Mouse (Mus musculus) limb, embryonic 15.5 days (tissue): ENCODE data around the gene Olfr461. TPM values are rescaled to one million over a fixed set of nuclear protein-coding genes. Genes with fewer than 3 reads are reported as not detected.
"Not testable (repeated sequence)": the region's sequence is repeated elsewhere in the genome, so short reads cannot be mapped to it uniquely, and the experiment has no call there.

Source experiments
- ATAC-seq: fragments of 200-750 bp; cut with Nextera tagmentation; 2 replicates; pipeline ENCODE4 v1.8.0; 2017; ENCODE audit warnings: low read depth, moderate TSS enrichment; ENCODE audit not compliant: insufficient number of reproducible peaks, low FRiP score, low TSS enrichment
- H3K27ac ChIP-seq: fragments of 300-500 bp; sonication (generic); 2 replicates; pipeline ENCODE4 v1.5.1; 2015; ENCODE audit warnings: moderate library complexity, mild to moderate bottlenecking, inconsistent platforms
- H3K27me3 ChIP-seq: fragments of 300-500 bp; sonication (generic); 2 replicates; pipeline ENCODE4 v1.6.1; 2015; ENCODE audit warnings: inconsistent platforms
- H3K36me3 ChIP-seq: fragments of 300-500 bp; sonication (generic); 2 replicates; pipeline ENCODE4 v1.6.1; 2015; ENCODE audit warnings: inconsistent platforms
- H3K4me1 ChIP-seq: fragments of 300-500 bp; sonication (generic); 2 replicates; pipeline ENCODE4 v1.6.1; 2015; ENCODE audit warnings: inconsistent platforms
- H3K4me2 ChIP-seq: fragments of 300-500 bp; sonication (generic); 2 replicates; pipeline ENCODE4 v1.6.1; 2015; ENCODE audit warnings: mild to moderate bottlenecking, inconsistent platforms
- H3K4me3 ChIP-seq: fragments of 300-500 bp; sonication (generic); 2 replicates; pipeline ENCODE4 v1.5.1; 2015; ENCODE audit warnings: mild to moderate bottlenecking, inconsistent platforms
- H3K9ac ChIP-seq: fragments of 300-500 bp; sonication (generic); 2 replicates; pipeline ENCODE4 v1.6.1; 2015; ENCODE audit warnings: inconsistent platforms
- H3K9me3 ChIP-seq: fragments of 300-500 bp; sonication (generic); 2 replicates; pipeline ENCODE4 v1.6.1; 2016; ENCODE audit warnings: inconsistent platforms
- WGBS: fragments of 180-500 bp; shearing (Covaris S2); methylation state at CpG from one replicate; pipeline ENCODE4 v1.1.7; 2015; 5-methylcytosine and 5-hydroxymethylcytosine counted together
- polyA plus RNA-seq: library from polyadenylated mRNA; unstranded; fragments of >200 nt; fragmentation: Nextera tagmentation; extraction: Ambion mirVana; gene quantifications from 2 replicates; pipeline ENCODE4 v1.2.1, GENCODE M21; 2015

Gene Olfr461
- 0.05 TPM in 1 of 2 replicates, not detected in the other for polyA plus RNA-seq

- WGBS, result 82% methylated on average over 2 of the region's 2 CpGs
- ATAC-seq, result no peak
Observed at GRCm38 (mm10) chr6:40554950-40555349, at the start of gene Olfr461. TSS of gene Olfr461 (minus strand) at chr6:40555050.

GRCm38 (mm10) chr6:40598546-40598945 is 43.7 kb upstream of the Olfr461 start:
- 27% methylated on average over 4 of the region's 4 CpGs for WGBS
- H3K4me1 ChIP-seq, H3K9me3 ChIP-seq, ATAC-seq, H3K9ac ChIP-seq, H3K4me2 ChIP-seq, H3K27me3 ChIP-seq, H3K36me3 ChIP-seq, H3K27ac ChIP-seq, H3K4me3 ChIP-seq: not testable (repeated sequence)

More at GRCm38 (mm10) chr6:40554950-40555349, at the start of gene Olfr461:
- no peak within 1 kb of the TSS for H3K4me3 ChIP-seq
- no peaks in the 10 kb centered on the region for H3K9me3 ChIP-seq
- H3K36me3 ChIP-seq, result no peaks in the 10 kb centered on the region
- H3K9ac ChIP-seq, result no peak within 1 kb of the TSS
- H3K27me3 ChIP-seq, result no peaks in the 10 kb centered on the region
- H3K4me2 ChIP-seq, result no peak within 1 kb of the TSS
- no peaks in the 10 kb centered on the region for H3K4me1 ChIP-seq
- no peak within 1 kb of the TSS for H3K27ac ChIP-seq

GRCm38 (mm10) chr6:40594804-40595550 is 40.1 kb upstream of the Olfr461 start:
- Histone ChIP-seq H3K4me2 (no peak overlapping the region), H3K9ac (no peak overlapping the region), H3K27ac (no peak overlapping the region), H3K4me3 (no peak overlapping the region), H3K27me3 (no peaks in the 10 kb centered on the region), H3K9me3 (no peaks in the 10 kb centered on the region), H3K4me1 (no peaks in the 10 kb centered on the region), H3K36me3 (no peaks in the 10 kb centered on the region)
- WGBS, result 65% methylated on average over 3 of the region's 3 CpGs
- ATAC-seq, result no peak

- 90% methylated on average over 2 of the region's 2 CpGs for WGBS
- no peak for ATAC-seq
- H3K4me1 ChIP-seq, result no peaks in the 10 kb centered on the region
- H3K27ac ChIP-seq, result no peak overlapping the region
- H3K36me3 ChIP-seq, result no peaks in the 10 kb centered on the region
- no peak overlapping the region for H3K4me2 ChIP-seq
- no peaks in the 10 kb centered on the region for H3K27me3 ChIP-seq
- no peaks in the 10 kb centered on the region for H3K9me3 ChIP-seq
- H3K4me3 ChIP-seq, result no peak overlapping the region
- no peak overlapping the region for H3K9ac ChIP-seq
Observed at GRCm38 (mm10) chr6:40588346-40588745, 33.5 kb upstream of the Olfr461 start.

GRCm38 (mm10) chr6:40585645-40586044 is 30.8 kb upstream of the Olfr461 start, which contains the start of gene Clec5a:
TSS of gene Clec5a (minus strand) at chr6:40585821.
- 79% methylated on average over 5 of the region's 5 CpGs for WGBS
- no peaks in the 10 kb centered on the region for H3K36me3 ChIP-seq

GRCm38 (mm10) chr6:40584336-40584735 is 29.5 kb upstream of the Olfr461 start:
- no peaks in the 10 kb centered on the region for H3K27me3 ChIP-seq
- no peak overlapping the region for H3K4me3 ChIP-seq
- 63% methylated on average over 6 of the region's 6 CpGs for WGBS
- no peaks in the 10 kb centered on the region for H3K4me1 ChIP-seq
- no peaks in the 10 kb centered on the region for H3K36me3 ChIP-seq
- H3K27ac ChIP-seq, result no peak overlapping the region
- H3K4me2 ChIP-seq, result no peak overlapping the region
- no peaks in the 10 kb centered on the region for H3K9me3 ChIP-seq
- ATAC-seq, result no peak
- H3K9ac ChIP-seq, result no peak overlapping the region

More at GRCm38 (mm10) chr6:40585645-40586044, 30.8 kb upstream of the Olfr461 start, which contains the start of gene Clec5a:
- Histone ChIP-seq H3K27ac (no peak within 1 kb of the TSS), H3K9me3 (no peaks in the 10 kb centered on the region), H3K4me2 (no peak within 1 kb of the TSS), H3K4me1 (no peaks in the 10 kb centered on the region), H3K9ac (no peak within 1 kb of the TSS), H3K27me3 (no peaks in the 10 kb centered on the region), H3K4me3 (no peak within 1 kb of the TSS)
- ATAC-seq, result no peak

- Histone ChIP-seq H3K9ac (no peak overlapping the region), H3K9me3 (no peaks in the 10 kb centered on the region), H3K4me2 (no peak overlapping the region), H3K27me3 (no peaks in the 10 kb centered on the region), H3K36me3 (no peaks in the 10 kb centered on the region), H3K27ac (no peak overlapping the region), H3K4me1 (no peaks in the 10 kb centered on the region), H3K4me3 (no peak overlapping the region)
- 67% methylated on average over 1 of the region's 1 CpGs for WGBS
- no peak for ATAC-seq
Observed at GRCm38 (mm10) chr6:40576305-40576704, 21.5 kb upstream of the Olfr461 start.

- ATAC-seq, result no peak
- Histone ChIP-seq H3K27ac (no peak overlapping the region), H3K36me3 (no peaks in the 10 kb centered on the region), H3K4me3 (no peak overlapping the region), H3K9ac (no peak overlapping the region), H3K4me2 (no peak overlapping the region), H3K4me1 (no peaks in the 10 kb centered on the region), H3K27me3 (no peaks in the 10 kb centered on the region), H3K9me3 (no peaks in the 10 kb centered on the region)
- WGBS, result 78% methylated on average over 3 of the region's 3 CpGs
Observed at GRCm38 (mm10) chr6:40573618-40574017, 18.8 kb upstream of the Olfr461 start.

GRCm38 (mm10) chr6:40569187-40569586 is 14.3 kb upstream of the Olfr461 start, which contains the start of gene Olfr460:
TSS of gene Olfr460 (plus strand) at chr6:40569487.
- no peaks in the 10 kb centered on the region for H3K9me3 ChIP-seq
- no peak within 1 kb of the TSS for H3K27ac ChIP-seq
- no peak within 1 kb of the TSS for H3K9ac ChIP-seq
- no peaks in the 10 kb centered on the region for H3K36me3 ChIP-seq
- H3K27me3 ChIP-seq, result no peaks in the 10 kb centered on the region
- no peaks in the 10 kb centered on the region for H3K4me1 ChIP-seq
- no peak within 1 kb of the TSS for H3K4me3 ChIP-seq
- no peak for ATAC-seq
- H3K4me2 ChIP-seq, result no peak within 1 kb of the TSS
- WGBS, result 93% methylated on average over 3 of the region's 3 CpGs

GRCm38 (mm10) chr6:40544690-40545089 is 10.2 kb downstream of the Olfr461 start:
- H3K4me3 ChIP-seq, result no peak overlapping the region
- no peak for ATAC-seq

GRCm38 (mm10) chr6:40519408-40519807 is 35.4 kb downstream of the Olfr461 start, which contains the start of gene Prss37:
TSS of gene Prss37 (minus strand) at chr6:40519508.
- no peaks in the 10 kb centered on the region for H3K9me3 ChIP-seq
- no peak within 1 kb of the TSS for H3K9ac ChIP-seq
- H3K4me2 ChIP-seq, result no peak within 1 kb of the TSS
- H3K27ac ChIP-seq, result no peak within 1 kb of the TSS
- WGBS, result 61% methylated on average over 1 of the region's 1 CpGs
- ATAC-seq, result no peak
- H3K4me3 ChIP-seq, result no peak within 1 kb of the TSS
- no peaks in the 10 kb centered on the region for H3K36me3 ChIP-seq
- no peaks in the 10 kb centered on the region for H3K4me1 ChIP-seq
- no peaks in the 10 kb centered on the region for H3K27me3 ChIP-seq

More at GRCm38 (mm10) chr6:40544690-40545089, 10.2 kb downstream of the Olfr461 start:
- H3K4me2 ChIP-seq, result no peak overlapping the region
- 80% methylated on average over 10 of the region's 10 CpGs for WGBS
- H3K9ac ChIP-seq, result no peak overlapping the region
- no peaks in the 10 kb centered on the region for H3K36me3 ChIP-seq
- H3K27me3 ChIP-seq, result no peaks in the 10 kb centered on the region
- no peaks in the 10 kb centered on the region for H3K9me3 ChIP-seq
- H3K4me1 ChIP-seq, result no peaks in the 10 kb centered on the region
- no peak overlapping the region for H3K27ac ChIP-seq

- Histone ChIP-seq H3K27ac (no peak within 1 kb of the TSS), H3K36me3 (no peaks in the 10 kb centered on the region), H3K4me3 (no peak within 1 kb of the TSS), H3K27me3 (no peaks in the 10 kb centered on the region), H3K9me3 (no peaks in the 10 kb centered on the region), H3K4me2 (no peak within 1 kb of the TSS), H3K4me1 (no peaks in the 10 kb centered on the region), H3K9ac (no peak within 1 kb of the TSS)
- no peak for ATAC-seq
- 86% methylated on average over 3 of the region's 3 CpGs for WGBS
Observed at GRCm38 (mm10) chr6:40493229-40493628, 61.6 kb downstream of the Olfr461 start, which contains the start of gene Tas2r108. TSS of gene Tas2r108 (plus strand) at chr6:40493529.
